Mouse (Mus musculus): ENCODE data around the gene Ifitm7.
"Not testable (repeated sequence)": the region's sequence is repeated elsewhere in the genome, so short reads cannot be mapped to it uniquely, and the experiment has no call there.

Gene Ifitm7

GRCm38 (mm10) chr16:13976358-13976896 lies 10.3 kb downstream of the Ifitm7 start:
- not testable (repeated sequence) for DNase-seq

GRCm38 (mm10) chr16:13972051-13972450 lies 14.6 kb downstream of the Ifitm7 start:
- no peak for DNase-seq

GRCm38 (mm10) chr16:13969096-13969495 lies 17.6 kb downstream of the Ifitm7 start:
- DNase-seq = no peak

GRCm38 (mm10) chr16:13962053-13962452 lies 24.6 kb downstream of the Ifitm7 start:
- DNase-seq = no peak

- DNase-seq = no peak
Measured at GRCm38 (mm10) chr16:13951245-13951644, 35.4 kb downstream of the Ifitm7 start.

GRCm38 (mm10) chr16:13946306-13946705 lies 40.4 kb downstream of the Ifitm7 start:
- DNase-seq = no peak

- no peak for DNase-seq
Measured at GRCm38 (mm10) chr16:13945153-13945552, 41.5 kb downstream of the Ifitm7 start.

GRCm38 (mm10) chr16:13944752-13945151 lies 41.9 kb downstream of the Ifitm7 start:
- no peak for DNase-seq

- DNase-seq = no peak
Measured at GRCm38 (mm10) chr16:13944178-13944577, 42.5 kb downstream of the Ifitm7 start.

GRCm38 (mm10) chr16:13940847-13941395 lies 45.8 kb downstream of the Ifitm7 start:
- no peak for DNase-seq

- no peak for DNase-seq
Measured at GRCm38 (mm10) chr16:13940139-13940846, 46.4 kb downstream of the Ifitm7 start.
